Mouse (Mus musculus): ENCODE results near the gene Tnfsf13. TPM values are rescaled to one million over a fixed set of nuclear protein-coding genes. Genes with fewer than 3 reads are reported as not detected.
"Not testable (repeated sequence)": the region's sequence is repeated elsewhere in the genome, so short reads cannot be mapped to it uniquely, and the experiment has no call there.

The Tnfsf13 gene
- polyA plus RNA-seq (2016; fragmentation: Nextera tagmentation; extraction: Ambion mirVana), result 0.25 TPM in 1 of 2 replicates, not detected in the other

DNA sequence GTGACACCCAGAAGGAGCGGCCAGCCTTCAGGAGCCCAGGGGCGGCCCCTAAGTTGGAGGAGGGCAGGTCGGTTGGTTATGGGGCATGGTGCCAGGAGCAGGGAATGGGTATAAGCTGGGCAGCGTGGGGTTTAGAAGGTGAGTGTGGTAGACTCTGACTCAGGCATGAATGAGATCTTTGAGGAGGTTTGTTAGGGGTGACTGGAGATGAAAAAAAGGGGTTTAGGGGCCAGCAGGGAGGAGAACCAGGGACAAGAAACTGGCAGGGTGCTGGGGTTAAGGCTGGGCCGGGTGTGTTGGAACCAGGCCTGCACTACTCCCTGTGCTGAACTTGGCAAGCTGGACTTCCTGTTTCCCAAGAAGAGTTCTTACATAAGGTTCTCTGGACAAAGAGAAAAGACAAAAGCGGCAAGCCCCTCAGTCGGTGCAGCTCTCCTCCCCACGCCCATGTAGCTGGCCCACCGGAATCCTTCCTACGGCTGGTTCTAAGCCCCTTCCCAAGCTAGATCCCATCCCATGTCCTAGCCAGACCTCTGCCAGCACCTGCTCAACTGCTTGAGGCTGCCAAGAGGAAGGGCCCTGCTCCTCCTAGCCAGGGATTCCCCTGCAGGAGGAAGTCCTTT lies at the start of gene Tnfsf13:
TSS of gene Tnfsf13 (minus strand) at position 259 of the 623 bp plus-strand sequence.
- peaks cover 23% of the 10 kb centered on the region for H3K27me3 ChIP-seq (ENCODE audit: insufficient read depth, poor library complexity, severe bottlenecking)
- H3K9me3 ChIP-seq, result no peaks in the 10 kb centered on the region
- peaks cover 26% of the 10 kb centered on the region for H3K4me1 ChIP-seq
- H3K36me3 ChIP-seq, result no peaks in the 10 kb centered on the region
- 78% methylated on average over 10 of the region's 10 CpGs for WGBS
- no peak within 1 kb of the TSS for H3K4me3 ChIP-seq
- H3K27ac ChIP-seq, result 0 out of 2 replicates have a peak within 1 kb of the TSS, but pooled peaks have one; percentile 43
- no peak for DNase-seq (ENCODE audit: low spot score)

DNA sequence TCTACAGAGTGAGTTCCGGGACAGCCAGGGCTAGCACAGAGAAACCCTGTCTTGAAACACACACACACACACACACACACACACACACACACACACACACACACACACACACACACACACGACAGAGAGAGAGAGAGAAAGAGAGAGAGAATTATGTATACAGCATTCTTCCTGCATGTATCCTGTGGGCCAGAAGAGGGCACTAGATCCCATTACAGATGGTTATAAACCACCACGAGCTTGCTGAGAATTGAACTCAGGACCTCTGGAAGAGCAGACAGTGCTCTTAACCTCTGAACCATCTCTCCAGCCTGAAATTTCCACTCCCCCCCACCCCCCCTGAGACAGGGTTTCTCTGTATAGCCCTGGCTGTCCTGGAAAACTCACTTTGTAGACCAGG lies 45.8 kb upstream of the Tnfsf13 start:
- DNase-seq (ENCODE audit: low spot score), result peak; percentile 46
- H3K36me3 ChIP-seq, result peaks cover 34% of the 10 kb centered on the region
- H3K4me3 ChIP-seq; H3K27ac ChIP-seq; H3K27me3 ChIP-seq (ENCODE audit: insufficient read depth, poor library complexity, severe bottlenecking); H3K4me1 ChIP-seq; H3K9me3 ChIP-seq: not testable (repeated sequence)
- WGBS, result 84% methylated on average over 2 of the region's 3 CpGs

DNA sequence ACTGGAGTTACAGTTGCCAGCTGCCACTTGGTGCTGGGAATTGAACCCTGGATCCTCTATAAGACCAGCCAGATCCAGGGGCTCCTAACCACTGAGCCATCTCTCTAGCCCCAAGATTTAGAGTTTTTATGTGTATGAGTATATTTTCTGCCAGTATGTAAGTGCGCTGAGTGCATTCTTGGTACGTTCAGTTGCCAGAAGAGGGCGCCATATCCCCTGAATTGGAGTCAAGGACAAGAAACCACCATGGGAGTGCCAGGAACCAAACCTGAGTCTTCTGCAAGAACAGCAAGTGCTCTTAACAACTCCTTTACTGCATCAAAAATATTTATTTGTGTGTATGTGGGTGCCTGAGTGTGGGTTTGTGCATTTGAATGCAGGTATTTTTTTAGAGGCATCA lies 43.5 kb upstream of the Tnfsf13 start:
- H3K36me3 ChIP-seq, result peaks cover 10% of the 10 kb centered on the region
- H3K4me3 ChIP-seq, result no peak overlapping the region
- 0 out of 2 replicates have a peak, but pooled peaks cover 3% of the 10 kb centered on the region for H3K4me1 ChIP-seq
- no peaks in the 10 kb centered on the region for H3K27me3 ChIP-seq (ENCODE audit: insufficient read depth, poor library complexity, severe bottlenecking)
- DNase-seq (ENCODE audit: low spot score), result no peak
- H3K27ac ChIP-seq, result no peak overlapping the region
- H3K9me3 ChIP-seq, result no peaks in the 10 kb centered on the region
- WGBS, result 17% methylated on average over 3 of the region's 3 CpGs

DNA sequence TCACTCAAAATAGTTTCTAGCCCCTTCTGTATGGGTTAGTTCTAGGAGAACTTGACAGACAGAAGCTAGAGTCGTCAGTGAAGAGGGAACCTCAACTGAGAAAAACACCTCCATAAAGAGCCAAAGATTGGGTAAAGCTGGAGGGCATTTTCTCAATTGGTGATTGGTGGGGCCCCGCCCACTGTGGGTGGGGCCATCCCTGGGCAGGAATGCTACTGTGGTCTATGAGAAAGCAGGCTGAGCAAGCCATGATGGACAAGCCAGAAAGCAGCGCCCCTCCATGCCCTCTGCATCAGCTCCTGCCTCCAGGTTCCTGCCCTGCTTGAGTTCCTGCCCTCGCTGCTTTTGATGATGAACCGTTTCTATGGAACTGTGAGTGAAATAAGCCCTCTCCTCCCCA lies 40.4 kb upstream of the Tnfsf13 start:
- Histone ChIP-seq H3K27me3 (ENCODE audit: insufficient read depth, poor library complexity, severe bottlenecking) (no peaks in the 10 kb centered on the region), H3K4me1 (0 out of 2 replicates have a peak, but pooled peaks cover 3% of the 10 kb centered on the region), H3K4me3 (no peak overlapping the region), H3K9me3 (no peaks in the 10 kb centered on the region), H3K36me3 (no peaks in the 10 kb centered on the region), H3K27ac (no peak overlapping the region)
- WGBS, result 33% methylated on average over 5 of the region's 5 CpGs
- DNase-seq (ENCODE audit: low spot score), result peak; percentile 73

GRCm38 (mm10) chr11:69723074-69723473 lies 37.5 kb upstream of the Tnfsf13 start:
- 36% methylated on average over 2 of the region's 2 CpGs for WGBS
- H3K27me3 ChIP-seq (ENCODE audit: insufficient read depth, poor library complexity, severe bottlenecking), result no peaks in the 10 kb centered on the region
- H3K27ac ChIP-seq, result no peak overlapping the region

DNA sequence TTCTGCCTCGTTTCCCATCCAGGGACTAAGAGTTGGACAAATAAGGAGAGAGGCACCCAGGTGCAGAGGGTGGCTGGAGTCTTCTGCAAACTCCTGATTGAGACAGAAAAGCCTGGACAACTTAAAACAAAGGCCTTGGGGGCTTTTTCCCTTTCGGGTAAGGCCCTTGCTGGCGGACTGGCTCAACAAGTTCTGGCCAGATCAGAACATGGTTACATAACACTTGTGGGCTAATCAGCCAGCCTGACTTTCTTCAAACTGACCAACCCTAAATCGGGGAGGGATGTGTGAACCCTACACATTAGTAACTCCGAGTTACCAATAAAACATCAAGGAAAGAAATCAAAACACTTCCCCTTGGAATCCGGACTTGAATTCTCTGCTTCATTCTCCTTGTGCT lies 35.3 kb upstream of the Tnfsf13 start:
- peaks cover 13% of the 10 kb centered on the region for H3K4me1 ChIP-seq
- H3K4me3 ChIP-seq, result no peak overlapping the region
- no peaks in the 10 kb centered on the region for H3K27me3 ChIP-seq (ENCODE audit: insufficient read depth, poor library complexity, severe bottlenecking)
- no peaks in the 10 kb centered on the region for H3K36me3 ChIP-seq
- H3K27ac ChIP-seq, result no peak overlapping the region
- DNase-seq (ENCODE audit: low spot score), result no peak
- H3K9me3 ChIP-seq, result no peaks in the 10 kb centered on the region
- WGBS, result 81% methylated on average over 6 of the region's 6 CpGs

More at GRCm38 (mm10) chr11:69723074-69723473, 37.5 kb upstream of the Tnfsf13 start:
- H3K36me3 ChIP-seq, result no peaks in the 10 kb centered on the region
- no peaks in the 10 kb centered on the region for H3K9me3 ChIP-seq
- peaks cover 8% of the 10 kb centered on the region; the same call in 1 of the 2 replicates for H3K4me1 ChIP-seq
- no peak for DNase-seq (ENCODE audit: low spot score)
- H3K4me3 ChIP-seq, result no peak overlapping the region

DNA sequence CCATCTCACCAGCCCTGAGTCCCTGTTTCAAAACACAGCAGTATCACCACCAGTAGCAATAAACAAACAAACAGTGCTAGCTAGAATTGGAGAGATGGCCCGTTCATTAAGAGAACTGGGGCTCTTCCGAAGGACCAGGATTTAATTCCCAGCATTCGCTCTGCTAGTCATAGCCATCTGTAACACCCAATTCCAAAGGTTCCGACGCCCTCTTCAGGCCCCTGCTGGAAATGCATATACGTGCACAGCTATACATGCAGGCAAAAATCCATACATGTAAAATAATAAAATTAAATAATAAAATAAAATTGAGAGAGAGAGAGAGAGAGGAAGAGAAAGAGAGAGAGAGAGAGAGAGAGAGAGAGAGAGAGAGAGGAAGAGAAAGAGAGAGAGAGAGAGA lies 33.8 kb upstream of the Tnfsf13 start:
- H3K27ac ChIP-seq, result peak overlapping the region; percentile 64; the same call in 1 of the 2 replicates
- H3K4me3 ChIP-seq, result no peak overlapping the region
- H3K9me3 ChIP-seq, result no peaks in the 10 kb centered on the region
- no peak for DNase-seq (ENCODE audit: low spot score)
- peaks cover 26% of the 10 kb centered on the region for H3K4me1 ChIP-seq
- H3K27me3 ChIP-seq (ENCODE audit: insufficient read depth, poor library complexity, severe bottlenecking), result no peaks in the 10 kb centered on the region
- WGBS, result 64% methylated on average over 6 of the region's 6 CpGs
- H3K36me3 ChIP-seq, result no peaks in the 10 kb centered on the region

- peaks cover 26% of the 10 kb centered on the region for H3K4me1 ChIP-seq
- H3K36me3 ChIP-seq, result no peaks in the 10 kb centered on the region
- H3K27me3 ChIP-seq (ENCODE audit: insufficient read depth, poor library complexity, severe bottlenecking), result no peaks in the 10 kb centered on the region
- 26% methylated on average over 15 of the region's 15 CpGs for WGBS
- peak overlapping the region; percentile 64; the same call in 1 of the 2 replicates for H3K27ac ChIP-seq
- peak; percentile 88 for DNase-seq (ENCODE audit: low spot score)
- no peaks in the 10 kb centered on the region for H3K9me3 ChIP-seq
- 0 out of 2 replicates have a peak overlapping the region, but pooled peaks have one; percentile 3 for H3K4me3 ChIP-seq
Measured at GRCm38 (mm10) chr11:69718661-69719060, 33.1 kb upstream of the Tnfsf13 start.

DNA sequence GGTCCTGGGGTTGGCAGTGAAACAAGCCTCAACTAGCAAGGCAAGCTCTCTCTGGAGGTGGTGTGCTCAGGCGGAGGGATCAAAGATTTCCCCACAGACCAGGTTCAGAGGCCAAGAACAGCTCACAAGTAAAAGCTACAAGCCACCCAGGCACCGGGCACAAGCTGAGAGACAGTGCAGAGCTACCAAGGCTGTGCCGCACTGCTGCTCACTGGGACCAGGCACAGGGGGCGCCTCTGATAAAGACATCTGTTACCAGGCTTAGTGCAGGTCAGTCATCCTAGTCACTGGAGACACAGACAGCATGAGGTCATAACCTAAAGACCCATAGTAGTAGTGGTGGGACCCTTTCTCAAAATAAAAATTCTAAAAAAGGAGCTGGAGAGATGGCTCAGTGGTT lies 31.4 kb upstream of the Tnfsf13 start:
- H3K27ac ChIP-seq, result no peak overlapping the region
- no peak overlapping the region for H3K4me3 ChIP-seq
- no peak for DNase-seq (ENCODE audit: low spot score)
- no peaks in the 10 kb centered on the region for H3K9me3 ChIP-seq
- WGBS, result 60% methylated on average over 4 of the region's 4 CpGs
- H3K36me3 ChIP-seq, result no peaks in the 10 kb centered on the region
- peaks cover 30% of the 10 kb centered on the region for H3K4me1 ChIP-seq
- H3K27me3 ChIP-seq (ENCODE audit: insufficient read depth, poor library complexity, severe bottlenecking), result no peaks in the 10 kb centered on the region

- no peaks in the 10 kb centered on the region for H3K36me3 ChIP-seq
- WGBS, result 23% methylated on average over 5 of the region's 5 CpGs
- H3K27me3 ChIP-seq (ENCODE audit: insufficient read depth, poor library complexity, severe bottlenecking), result no peaks in the 10 kb centered on the region
- DNase-seq (ENCODE audit: low spot score), result peak; percentile 79
- peaks cover 30% of the 10 kb centered on the region for H3K4me1 ChIP-seq
- peak overlapping the region; percentile 18; the same call in 1 of the 2 replicates for H3K4me3 ChIP-seq
- H3K27ac ChIP-seq, result peak overlapping the region; percentile 62; the same call in 1 of the 2 replicates
- no peaks in the 10 kb centered on the region for H3K9me3 ChIP-seq
Measured at GRCm38 (mm10) chr11:69715929-69716328, 30.3 kb upstream of the Tnfsf13 start.

DNA sequence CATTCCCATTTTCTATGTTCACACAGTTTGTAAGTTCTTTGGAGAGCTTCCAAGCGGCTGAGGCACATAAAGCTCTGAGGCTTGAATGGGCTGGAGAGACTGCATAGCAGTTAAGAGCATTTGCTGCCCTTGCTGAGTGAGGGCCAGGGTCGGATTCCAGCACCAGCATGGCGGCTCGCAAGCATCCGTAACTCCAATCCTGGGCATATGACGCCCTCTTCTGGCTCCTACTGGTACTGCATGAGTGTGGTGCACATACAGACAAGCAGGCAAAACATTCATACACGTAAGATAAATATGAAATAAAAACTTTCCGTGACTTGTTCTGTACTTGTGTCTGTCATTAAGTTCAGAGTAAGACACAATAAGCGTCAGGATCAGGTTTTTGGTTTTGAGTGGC lies 29.9 kb upstream of the Tnfsf13 start:
- H3K27me3 ChIP-seq (ENCODE audit: insufficient read depth, poor library complexity, severe bottlenecking), result no peaks in the 10 kb centered on the region
- no peak for DNase-seq (ENCODE audit: low spot score)
- H3K36me3 ChIP-seq, result no peaks in the 10 kb centered on the region
- 48% methylated on average over 9 of the region's 9 CpGs for WGBS
- H3K9me3 ChIP-seq, result no peaks in the 10 kb centered on the region
- peaks cover 30% of the 10 kb centered on the region for H3K4me1 ChIP-seq
- peak overlapping the region; percentile 18; the same call in 1 of the 2 replicates for H3K4me3 ChIP-seq
- peak overlapping the region; percentile 62; the same call in 1 of the 2 replicates for H3K27ac ChIP-seq

- Histone ChIP-seq H3K4me3 (no peak overlapping the region), H3K36me3 (no peaks in the 10 kb centered on the region)
- DNase-seq (ENCODE audit: low spot score), result no peak
Measured at GRCm38 (mm10) chr11:69714636-69715329, 29.2 kb upstream of the Tnfsf13 start.

More at GRCm38 (mm10) chr11:69714636-69715329, 29.2 kb upstream of the Tnfsf13 start:
- 68% methylated on average over 18 of the region's 18 CpGs for WGBS
- Histone ChIP-seq H3K27ac (peak overlapping the region; percentile 39; the same call in 1 of the 2 replicates), H3K9me3 (no peaks in the 10 kb centered on the region), H3K27me3 (ENCODE audit: insufficient read depth, poor library complexity, severe bottlenecking) (no peaks in the 10 kb centered on the region), H3K4me1 (peaks cover 32% of the 10 kb centered on the region)

Measured in heart, embryonic 10.5 days (tissue).